Mouse (Mus musculus): ENCODE results near the gene Slc27a2. TPM values are rescaled to one million over a fixed set of nuclear protein-coding genes. Genes with fewer than 3 reads are reported as not detected.
"Not testable (repeated sequence)": the region's sequence is repeated elsewhere in the genome, so short reads cannot be mapped to it uniquely, and the experiment has no call there.

Slc27a2 gene
- polyA plus RNA-seq, 1 experiment from 2014 or later = 41.1 TPM

GRCm38 (mm10) chr2:126606061-126606687 lies 54.0 kb downstream of the Slc27a2 start:
- 77% methylated on average over 15 of the region's 15 CpGs for WGBS
- H3K9ac ChIP-seq (ENCODE audit: low read depth, low read length) = no peak overlapping the region
- H3K27me3 ChIP-seq (replicated peaks; ENCODE audit: control insufficient read depth, insufficient read depth, low read length) = no peaks in the 10 kb centered on the region
- no peaks in the 10 kb centered on the region for H3K36me3 ChIP-seq (ENCODE audit: control insufficient read depth, insufficient read depth)
- TF ChIP-seq CTCF (IDR thresholded peaks at IDR 0.05; ENCODE audit: low read depth) = no peak
- no peak overlapping the region for H3K4me3 ChIP-seq (ENCODE audit: low read depth, low read length)
- no peak for ATAC-seq
- H3K4me1 ChIP-seq (replicated peaks; ENCODE audit: control insufficient read depth, insufficient read depth, low read length) = no peaks in the 10 kb centered on the region
- no peak overlapping the region for H3K4me2 ChIP-seq (replicated peaks; ENCODE audit: low read depth)
- H3K9me3 ChIP-seq (ENCODE audit: control insufficient read depth) = no peaks in the 10 kb centered on the region
- H3K27ac ChIP-seq (ENCODE audit: low read depth, low read length) = no peak overlapping the region

DNA sequence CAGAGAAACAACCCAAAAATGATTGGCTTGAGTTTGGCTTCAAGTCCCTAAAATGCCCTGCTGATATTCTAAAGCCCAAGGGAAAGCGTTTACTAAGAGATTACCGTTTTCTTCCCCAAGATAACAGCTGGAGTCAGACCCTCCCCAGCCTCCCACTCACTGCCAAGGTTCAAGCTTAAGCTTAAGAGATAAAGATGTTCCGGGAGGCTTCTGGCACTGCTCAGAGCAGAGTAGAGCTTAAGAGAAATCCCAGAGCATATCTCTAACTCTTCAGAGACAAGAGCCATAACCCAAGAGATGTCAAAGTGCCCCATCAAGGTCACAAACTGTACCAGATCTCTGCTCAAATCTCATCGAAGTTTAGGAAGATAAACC lies 54.5 kb downstream of the Slc27a2 start:
- WGBS = 37% methylated on average over 4 of the region's 4 CpGs
- H3K4me3 ChIP-seq (ENCODE audit: low read depth, low read length) = no peak overlapping the region
- no peaks in the 10 kb centered on the region for H3K27me3 ChIP-seq (replicated peaks; ENCODE audit: control insufficient read depth, insufficient read depth, low read length)
- no peak overlapping the region for H3K27ac ChIP-seq (ENCODE audit: low read depth, low read length)
- no peak for TF ChIP-seq CTCF (IDR thresholded peaks at IDR 0.05; ENCODE audit: low read depth)
- H3K4me2 ChIP-seq (replicated peaks; ENCODE audit: low read depth) = no peak overlapping the region
- no peaks in the 10 kb centered on the region for H3K4me1 ChIP-seq (replicated peaks; ENCODE audit: control insufficient read depth, insufficient read depth, low read length)
- H3K9ac ChIP-seq (ENCODE audit: low read depth, low read length) = no peak overlapping the region
- no peak for ATAC-seq
- H3K36me3 ChIP-seq (ENCODE audit: control insufficient read depth, insufficient read depth) = no peaks in the 10 kb centered on the region
- no peaks in the 10 kb centered on the region for H3K9me3 ChIP-seq (ENCODE audit: control insufficient read depth)

- Histone ChIP-seq H3K4me1 (replicated peaks; ENCODE audit: control insufficient read depth, insufficient read depth, low read length) (no peaks in the 10 kb centered on the region), H3K36me3 (ENCODE audit: control insufficient read depth, insufficient read depth) (no peaks in the 10 kb centered on the region), H3K4me2 (replicated peaks; ENCODE audit: low read depth) (no peak overlapping the region), H3K4me3 (ENCODE audit: low read depth, low read length) (no peak overlapping the region), H3K9ac (ENCODE audit: low read depth, low read length) (no peak overlapping the region), H3K9me3 (ENCODE audit: control insufficient read depth) (no peaks in the 10 kb centered on the region), H3K27me3 (replicated peaks; ENCODE audit: control insufficient read depth, insufficient read depth, low read length) (no peaks in the 10 kb centered on the region), H3K27ac (ENCODE audit: low read depth, low read length) (no peak overlapping the region)
- no peak for ATAC-seq
- TF ChIP-seq CTCF (IDR thresholded peaks at IDR 0.05; ENCODE audit: low read depth) = no peak
- WGBS = 50% methylated on average over 10 of the region's 10 CpGs
Observed at GRCm38 (mm10) chr2:126607553-126608203, 55.5 kb downstream of the Slc27a2 start.

DNA sequence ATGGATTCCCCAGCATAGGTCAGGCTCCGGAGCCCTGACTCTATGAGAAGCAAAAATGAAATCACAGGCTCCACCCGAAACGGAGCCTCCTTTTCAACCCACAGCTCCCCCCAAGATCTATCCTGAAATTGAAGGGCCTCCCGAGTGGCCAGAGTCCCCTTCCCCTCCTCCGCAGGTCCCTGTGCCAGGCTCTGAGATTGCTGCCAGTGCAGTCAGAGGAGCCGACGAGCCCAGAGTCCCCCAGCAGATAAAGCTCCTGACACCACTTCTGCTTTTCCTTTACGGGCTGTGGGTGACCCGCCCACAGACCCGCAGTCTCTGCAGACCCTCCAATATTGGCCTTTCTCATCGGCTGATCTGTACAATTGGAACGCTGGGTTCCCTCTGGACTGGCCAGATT lies 57.4 kb downstream of the Slc27a2 start:
- not testable (repeated sequence) for ATAC-seq; H3K27me3 ChIP-seq (replicated peaks; ENCODE audit: control insufficient read depth, insufficient read depth, low read length); H3K36me3 ChIP-seq (ENCODE audit: control insufficient read depth, insufficient read depth); H3K27ac ChIP-seq (ENCODE audit: low read depth, low read length); H3K4me1 ChIP-seq (replicated peaks; ENCODE audit: control insufficient read depth, insufficient read depth, low read length); H3K4me2 ChIP-seq (replicated peaks; ENCODE audit: low read depth); H3K9me3 ChIP-seq (ENCODE audit: control insufficient read depth); H3K4me3 ChIP-seq (ENCODE audit: low read depth, low read length); H3K9ac ChIP-seq (ENCODE audit: low read depth, low read length)
- WGBS = 66% methylated on average over 12 of the region's 12 CpGs

GRCm38 (mm10) chr2:126615355-126615754 lies 63.1 kb downstream of the Slc27a2 start:
- Histone ChIP-seq H3K9ac (ENCODE audit: low read depth, low read length) (no peak overlapping the region), H3K27ac (ENCODE audit: low read depth, low read length) (no peak overlapping the region), H3K36me3 (ENCODE audit: control insufficient read depth, insufficient read depth) (no peaks in the 10 kb centered on the region), H3K4me2 (replicated peaks; ENCODE audit: low read depth) (no peak overlapping the region), H3K4me1 (replicated peaks; ENCODE audit: control insufficient read depth, insufficient read depth, low read length) (no peaks in the 10 kb centered on the region), H3K4me3 (ENCODE audit: low read depth, low read length) (no peak overlapping the region), H3K9me3 (ENCODE audit: control insufficient read depth) (no peaks in the 10 kb centered on the region), H3K27me3 (replicated peaks; ENCODE audit: control insufficient read depth, insufficient read depth, low read length) (no peaks in the 10 kb centered on the region)
- no peak for TF ChIP-seq CTCF (IDR thresholded peaks at IDR 0.05; ENCODE audit: low read depth)
- 81% methylated on average over 3 of the region's 3 CpGs for WGBS
- no peak for ATAC-seq

DNA sequence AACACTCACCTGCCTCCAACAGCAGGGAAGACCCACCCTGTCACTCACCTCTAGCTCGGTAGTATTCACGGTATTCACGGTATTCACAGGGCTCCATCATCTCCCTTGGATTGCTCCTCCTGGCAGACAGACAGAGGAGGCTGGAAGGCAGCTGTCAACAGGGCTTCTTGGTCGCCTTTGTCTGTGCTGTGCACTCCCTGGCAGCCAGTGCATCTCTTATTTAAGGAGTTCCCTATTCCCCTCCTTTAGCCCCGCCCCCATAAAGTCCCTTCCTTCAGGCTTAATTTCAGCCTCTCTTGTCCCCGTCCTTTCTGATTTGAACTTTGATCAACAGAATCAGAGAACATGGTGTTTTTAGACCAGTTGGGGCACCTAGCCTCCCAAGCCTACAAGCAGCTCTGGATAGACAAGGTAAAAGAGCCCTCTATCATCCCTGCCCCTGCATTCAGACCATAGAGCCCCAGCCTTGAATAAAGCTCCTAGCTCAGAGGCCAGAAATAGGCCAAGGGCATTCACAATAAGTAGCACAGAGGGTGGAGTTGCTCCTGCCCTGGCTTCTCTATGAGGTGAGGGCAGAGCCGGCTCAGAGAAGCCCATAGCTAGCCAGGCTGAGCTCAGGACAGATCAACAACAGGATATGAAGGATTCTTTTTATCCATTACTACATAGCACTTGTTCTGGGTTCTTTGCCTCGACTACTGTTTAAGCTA lies 66.4 kb downstream of the Slc27a2 start:
- TF ChIP-seq CTCF (IDR thresholded peaks at IDR 0.05; ENCODE audit: low read depth) = no peak
- WGBS = 29% methylated on average over 8 of the region's 8 CpGs

More for the DNA sequence above, 66.4 kb downstream of the Slc27a2 start:
- no peaks in the 10 kb centered on the region for H3K36me3 ChIP-seq (ENCODE audit: control insufficient read depth, insufficient read depth)
- no peak overlapping the region for H3K4me3 ChIP-seq (ENCODE audit: low read depth, low read length)
- no peaks in the 10 kb centered on the region for H3K27me3 ChIP-seq (replicated peaks; ENCODE audit: control insufficient read depth, insufficient read depth, low read length)
- no peak overlapping the region for H3K9ac ChIP-seq (ENCODE audit: low read depth, low read length)
- no peak overlapping the region for H3K27ac ChIP-seq (ENCODE audit: low read depth, low read length)
- no peak for ATAC-seq
- no peaks in the 10 kb centered on the region for H3K9me3 ChIP-seq (ENCODE audit: control insufficient read depth)
- no peaks in the 10 kb centered on the region for H3K4me1 ChIP-seq (replicated peaks; ENCODE audit: control insufficient read depth, insufficient read depth, low read length)
- no peak overlapping the region for H3K4me2 ChIP-seq (replicated peaks; ENCODE audit: low read depth)

Measured in intestine, postnatal 0 days (tissue).